Mouse (Mus musculus) liver, embryonic 14.5 days (tissue): Measurements from ENCODE around the gene N4bp1. TPM values are rescaled to one million over a fixed set of nuclear protein-coding genes. Genes with fewer than 3 reads are reported as not detected.

Source experiments
- ATAC-seq: fragments of 200-750 bp; cut with Nextera tagmentation; 2 replicates; pipeline ENCODE4 v1.8.0; 2017; ENCODE audit warnings: moderate number of reproducible peaks, mild to moderate bottlenecking, moderate library complexity; ENCODE audit not compliant: insufficient read depth
- DNase-seq, 3 experiments: peaks; one replicate each; pipeline ENCODE4 v3.0.0-alpha.2; 2012 to 2013; ENCODE audit warnings: low read depth in 3 of 3, low spot score in 3 of 3
- H3K27ac ChIP-seq: fragments of 300-500 bp; sonication (generic); 2 replicates; pipeline ENCODE4 v1.5.1; 2014; ENCODE audit warnings: moderate library complexity, mild to moderate bottlenecking, control low read depth, inconsistent platforms
- H3K27me3 ChIP-seq: fragments of 300-500 bp; sonication (generic); 2 replicates; pipeline ENCODE4 v1.6.1; 2014; ENCODE audit warnings: mild to moderate bottlenecking, low read length, moderate library complexity; ENCODE audit not compliant: control insufficient read depth, insufficient read depth
- H3K36me3 ChIP-seq: fragments of 300-500 bp; sonication (generic); replicated peaks from 2 replicates; pipeline ENCODE4 v1.6.1; 2014; ENCODE audit warnings: low read depth; ENCODE audit not compliant: control insufficient read depth, insufficient read depth
- H3K4me1 ChIP-seq, 2 experiments: fragments of 200-500 bp in 1 of 2; fragments of 300-500 bp in 1 of 2; sonication (generic) in 1 of 2; replicated peaks; 2 replicates each; pipeline ENCODE4 v1.6.1; 2012 to 2014; ENCODE audit warnings: antibody characterized with exemption in 1 of 2, inconsistent platforms in 1 of 2, low read length in 1 of 2; ENCODE audit not compliant: control insufficient read depth in 2 of 2, insufficient read depth in 2 of 2
- H3K4me2 ChIP-seq: fragments of 300-500 bp; sonication (generic); 2 replicates; pipeline ENCODE4 v1.6.1; 2014; ENCODE audit warnings: low read depth, mild to moderate bottlenecking, control low read depth, moderate library complexity
- H3K4me3 ChIP-seq, 2 experiments: fragments of 200-500 bp in 1 of 2; fragments of 300-500 bp in 1 of 2; sonication (generic) in 1 of 2; 2 replicates each; pipeline ENCODE4 v1.5.1; 2012 to 2014; ENCODE audit warnings: low read depth in 2 of 2, low read length in 2 of 2, mild to moderate bottlenecking in 2 of 2, control low read depth in 1 of 2, inconsistent platforms in 1 of 2, moderate library complexity in 1 of 2; ENCODE audit not compliant: insufficient read depth in 1 of 2
- H3K9ac ChIP-seq: fragments of 300-500 bp; sonication (generic); replicated peaks from 2 replicates; pipeline ENCODE4 v1.6.1; 2014; ENCODE audit warnings: mild to moderate bottlenecking, control low read depth, moderate library complexity
- H3K9me3 ChIP-seq: fragments of 300-500 bp; sonication (generic); 2 replicates; pipeline ENCODE4 v1.6.1; 2016; ENCODE audit warnings: low read length, mixed read lengths; ENCODE audit not compliant: control insufficient read depth
- CTCF ChIP-seq: IDR thresholded peaks from 2 replicates; pipeline ENCODE4 v1.5.1; 2016; ENCODE audit warnings: antibody characterized with exemption, low read depth, control low read depth
- EP300 ChIP-seq: IDR thresholded peaks from 2 replicates; pipeline ENCODE4 v1.6.1; 2016; ENCODE audit warnings: antibody characterized with exemption, low read depth
- WGBS: fragments of 180-500 bp; shearing (Covaris S2); extraction: QIAGEN DNeasy Blood & Tissue Kit; methylation state at CpG from one replicate; pipeline ENCODE4 v1.1.7; 2014; ENCODE audit not compliant: insufficient replicate concordance; 5-methylcytosine and 5-hydroxymethylcytosine counted together
- polyA plus RNA-seq, 2 experiments: library from polyadenylated mRNA; depleted of rRNA in 1 of 2; stranded (reverse) in 1 of 2; unstranded in 1 of 2; fragments of >200 nt; fragmentation: Nextera tagmentation in 1 of 2; extraction: Ambion mirVana in 1 of 2; gene quantifications; 2 replicates each; pipeline versions ENCODE4 v1.2.1 to v1.2.3; 2012 to 2014

N4bp1 gene
- polyA plus RNA-seq, 2 experiments, result 2.1 to 3.1 TPM

DNA sequence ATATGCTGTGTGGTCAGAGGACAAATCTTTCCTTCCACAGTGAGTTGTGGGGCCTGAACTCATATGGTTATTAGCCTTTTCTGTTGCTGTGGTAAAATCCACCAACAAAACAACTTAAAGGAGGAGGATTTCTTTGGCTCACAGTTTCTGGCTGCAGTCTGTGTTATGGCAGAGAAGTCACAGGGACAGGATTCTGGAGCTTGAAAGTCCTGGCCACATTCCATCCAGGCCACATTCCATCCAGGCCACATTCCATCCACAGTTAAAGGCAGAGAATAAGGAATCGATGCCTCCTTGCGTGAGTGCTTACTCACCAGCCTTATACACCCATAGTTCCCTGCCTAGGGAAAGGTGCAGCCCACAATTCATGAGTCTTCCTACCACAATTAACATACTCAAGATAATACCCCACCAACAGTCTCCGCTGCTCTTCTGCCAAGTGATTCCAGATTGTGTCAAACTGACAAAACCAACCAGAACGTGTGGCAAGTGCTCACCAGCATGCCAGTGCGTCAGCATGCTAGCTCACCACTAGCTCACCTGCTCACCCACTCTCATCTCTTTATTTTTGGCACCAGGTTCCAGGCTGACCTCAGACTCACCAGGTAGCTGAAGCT lies 38.3 kb upstream of the N4bp1 start:
- no peak overlapping the region for H3K9ac ChIP-seq
- no peaks in the 10 kb centered on the region for H3K27me3 ChIP-seq
- no peaks in the 10 kb centered on the region for H3K4me1 ChIP-seq
- H3K9me3 ChIP-seq, result no peaks in the 10 kb centered on the region
- no peak overlapping the region for H3K27ac ChIP-seq
- H3K36me3 ChIP-seq, result no peaks in the 10 kb centered on the region
- TF ChIP-seq CTCF, result no peak
- no peak for TF ChIP-seq EP300
- H3K4me2 ChIP-seq, result no peak overlapping the region
- ATAC-seq (no peak), DNase-seq (no peak)
- H3K4me3 ChIP-seq, result no peak overlapping the region
- WGBS, result 39% methylated on average over 5 of the region's 5 CpGs

DNA sequence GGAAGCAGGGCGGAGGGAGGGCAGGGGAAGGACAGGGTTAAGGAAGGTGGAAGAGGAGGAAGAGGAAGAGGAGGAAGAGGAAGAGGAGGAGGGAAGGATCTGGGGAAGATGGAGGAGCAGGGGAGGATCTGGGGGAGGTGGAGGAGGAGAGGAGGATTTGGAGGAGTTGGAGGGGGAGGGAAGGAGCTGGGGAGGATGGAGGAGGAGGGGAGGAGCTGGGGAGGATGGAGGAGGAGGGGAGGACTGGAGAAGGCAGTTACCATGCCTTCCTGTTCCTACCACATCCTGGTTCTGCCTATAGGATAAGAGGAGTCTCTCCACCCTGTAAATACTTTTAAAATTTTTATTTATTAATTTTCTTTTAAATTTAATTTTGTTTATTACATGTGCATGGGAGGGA lies 37.6 kb upstream of the N4bp1 start:
- DNase-seq (no peak), ATAC-seq (no peak)
- Histone ChIP-seq H3K27ac (no peak overlapping the region), H3K4me2 (no peak overlapping the region), H3K4me3 (no peak overlapping the region), H3K27me3 (no peaks in the 10 kb centered on the region), H3K9me3 (no peaks in the 10 kb centered on the region), H3K4me1 (no peaks in the 10 kb centered on the region), H3K9ac (no peak overlapping the region), H3K36me3 (no peaks in the 10 kb centered on the region)
- WGBS, result 81% methylated on average over 1 of the region's 1 CpGs
- TF ChIP-seq CTCF (no peak), EP300 (no peak)

DNA sequence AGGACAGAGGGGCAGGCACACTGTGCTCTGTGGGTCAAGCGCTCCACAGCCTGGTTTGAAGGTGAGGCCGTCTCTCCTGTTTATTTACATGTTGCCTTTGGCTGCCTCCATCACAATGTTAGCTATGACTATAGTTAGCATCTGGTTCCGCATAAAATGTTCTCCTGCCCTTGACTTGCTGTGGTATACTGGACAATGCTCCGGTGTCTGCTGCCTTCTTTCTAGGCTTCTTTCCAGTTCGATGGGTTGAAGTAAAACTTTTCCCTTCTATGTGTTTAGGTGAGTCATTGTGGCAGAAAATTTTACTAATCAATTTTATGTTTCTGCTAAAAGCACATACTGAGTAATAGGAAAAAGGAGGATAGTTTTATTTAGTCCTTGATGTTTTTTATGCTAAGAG lies 37.1 kb upstream of the N4bp1 start:
- ATAC-seq, result no peak
- Histone ChIP-seq H3K4me2 (no peak overlapping the region), H3K27me3 (no peaks in the 10 kb centered on the region), H3K4me3 (no peak overlapping the region), H3K9ac (no peak overlapping the region), H3K4me1 (no peaks in the 10 kb centered on the region), H3K9me3 (no peaks in the 10 kb centered on the region), H3K27ac (no peak overlapping the region), H3K36me3 (no peaks in the 10 kb centered on the region)
- TF ChIP-seq EP300 (no peak), CTCF (no peak)
- 70% methylated on average over 5 of the region's 5 CpGs for WGBS
- DNase-seq, result no peak

DNA sequence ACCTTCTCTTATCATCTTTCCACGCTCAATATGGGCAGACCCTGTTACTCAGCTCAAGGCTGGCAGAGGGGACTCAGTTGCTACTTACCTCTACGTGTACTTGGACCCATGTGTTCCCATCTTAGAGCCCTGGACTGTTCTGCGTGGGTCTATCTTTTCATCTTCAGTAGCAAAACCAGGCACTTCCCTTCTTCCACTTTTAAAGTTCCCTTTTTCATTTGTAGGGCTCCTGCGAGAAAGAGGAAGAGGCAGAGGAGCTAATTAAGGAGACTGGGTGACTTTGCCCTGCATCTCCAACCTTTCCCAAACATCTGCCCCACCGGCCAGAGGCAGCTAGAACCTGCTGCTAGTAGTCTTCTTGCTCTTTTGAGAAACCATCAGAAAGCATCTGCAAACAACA lies 35.9 kb upstream of the N4bp1 start:
- no peaks in the 10 kb centered on the region for H3K27me3 ChIP-seq
- whole genome bisulfite sequencing, result 4% methylated on average over 5 of the region's 5 CpGs
- no peak overlapping the region for H3K4me3 ChIP-seq
- DNase-seq, result no peak
- no peaks in the 10 kb centered on the region for H3K36me3 ChIP-seq
- no peak overlapping the region for H3K4me2 ChIP-seq
- H3K4me1 ChIP-seq, result no peaks in the 10 kb centered on the region
- TF ChIP-seq EP300 (no peak), CTCF (no peak)
- no peak overlapping the region for H3K27ac ChIP-seq
- ATAC-seq, result no peak
- no peak overlapping the region for H3K9ac ChIP-seq
- no peaks in the 10 kb centered on the region for H3K9me3 ChIP-seq

DNA sequence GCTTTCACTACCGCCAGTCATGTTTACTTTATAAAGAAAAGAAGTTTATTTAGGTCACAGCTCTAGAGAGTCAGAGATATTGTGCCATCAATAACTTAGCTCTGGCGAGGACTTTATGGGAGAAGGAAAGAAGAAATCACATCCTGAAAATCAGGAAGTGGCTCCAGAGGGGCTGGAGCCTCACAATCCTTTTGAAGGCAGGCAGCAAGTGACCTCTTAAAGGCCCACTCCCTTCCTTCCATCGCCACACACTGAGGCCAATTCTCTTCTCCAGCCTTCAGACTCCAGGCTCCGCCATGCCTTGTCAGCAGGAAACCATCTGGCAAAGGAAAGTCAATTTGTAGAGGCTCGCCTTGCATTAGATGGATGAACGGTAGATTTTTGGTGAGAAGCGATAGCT lies 35.4 kb upstream of the N4bp1 start:
- ATAC-seq (no peak), DNase-seq (no peak)
- H3K4me2 ChIP-seq, result no peak overlapping the region
- no peak overlapping the region for H3K9ac ChIP-seq
- H3K27ac ChIP-seq, result no peak overlapping the region
- no peaks in the 10 kb centered on the region for H3K27me3 ChIP-seq
- no peaks in the 10 kb centered on the region for H3K9me3 ChIP-seq
- H3K4me1 ChIP-seq, result no peaks in the 10 kb centered on the region
- no peak for TF ChIP-seq EP300
- TF ChIP-seq CTCF, result no peak
- H3K4me3 ChIP-seq, result no peak overlapping the region
- WGBS, result 13% methylated on average over 7 of the region's 7 CpGs
- no peaks in the 10 kb centered on the region for H3K36me3 ChIP-seq
